Mouse (Mus musculus) limb, embryonic 15.5 days (tissue): ENCODE results near the gene Slit3. TPM values are rescaled to one million over a fixed set of nuclear protein-coding genes. Genes with fewer than 3 reads are reported as not detected.

ENCODE experiments used
- ATAC-seq: fragments of 200-750 bp; cut with Nextera tagmentation; 2 replicates; pipeline ENCODE4 v1.8.0; 2017; ENCODE audit warnings: low read depth, moderate TSS enrichment; ENCODE audit not compliant: insufficient number of reproducible peaks, low FRiP score, low TSS enrichment
- H3K27ac ChIP-seq: fragments of 300-500 bp; sonication (generic); 2 replicates; pipeline ENCODE4 v1.5.1; 2015; ENCODE audit warnings: moderate library complexity, mild to moderate bottlenecking, inconsistent platforms
- H3K27me3 ChIP-seq: fragments of 300-500 bp; sonication (generic); 2 replicates; pipeline ENCODE4 v1.6.1; 2015; ENCODE audit warnings: inconsistent platforms
- H3K36me3 ChIP-seq: fragments of 300-500 bp; sonication (generic); 2 replicates; pipeline ENCODE4 v1.6.1; 2015; ENCODE audit warnings: inconsistent platforms
- H3K4me1 ChIP-seq: fragments of 300-500 bp; sonication (generic); 2 replicates; pipeline ENCODE4 v1.6.1; 2015; ENCODE audit warnings: inconsistent platforms
- H3K4me2 ChIP-seq: fragments of 300-500 bp; sonication (generic); 2 replicates; pipeline ENCODE4 v1.6.1; 2015; ENCODE audit warnings: mild to moderate bottlenecking, inconsistent platforms
- H3K4me3 ChIP-seq: fragments of 300-500 bp; sonication (generic); 2 replicates; pipeline ENCODE4 v1.5.1; 2015; ENCODE audit warnings: mild to moderate bottlenecking, inconsistent platforms
- H3K9ac ChIP-seq: fragments of 300-500 bp; sonication (generic); 2 replicates; pipeline ENCODE4 v1.6.1; 2015; ENCODE audit warnings: inconsistent platforms
- H3K9me3 ChIP-seq: fragments of 300-500 bp; sonication (generic); 2 replicates; pipeline ENCODE4 v1.6.1; 2016; ENCODE audit warnings: inconsistent platforms
- WGBS: fragments of 180-500 bp; shearing (Covaris S2); methylation state at CpG from one replicate; pipeline ENCODE4 v1.1.7; 2015; 5-methylcytosine and 5-hydroxymethylcytosine counted together
- microRNA counts: library from miRNA; unstranded; fragments of <30 nt; microRNA quantifications from one replicate; lab custom pipeline; 2016
- microRNA-seq: library from miRNA; unstranded; fragments of <30 nt; microRNA quantifications from one replicate; pipeline ENCODE4, GENCODE M21; 2016
- polyA plus RNA-seq: library from polyadenylated mRNA; unstranded; fragments of >200 nt; fragmentation: Nextera tagmentation; extraction: Ambion mirVana; gene quantifications from 2 replicates; pipeline ENCODE4 v1.2.1, GENCODE M21; 2015

Gene Slit3
- polyA plus RNA-seq, 1 experiment from 2014 or later = 20.8 TPM

GRCm38 (mm10) chr11:35744571-35744970 is 623.5 kb downstream of the Slit3 start:
- H3K4me2 ChIP-seq = no peak overlapping the region
- no peaks in the 10 kb centered on the region for H3K4me1 ChIP-seq
- H3K9me3 ChIP-seq = no peaks in the 10 kb centered on the region
- no peak overlapping the region for H3K27ac ChIP-seq
- ATAC-seq = no peak
- no peak overlapping the region for H3K9ac ChIP-seq
- WGBS = 88% methylated on average over 6 of the region's 6 CpGs
- H3K36me3 ChIP-seq = no peaks in the 10 kb centered on the region
- no peak overlapping the region for H3K4me3 ChIP-seq
- H3K27me3 ChIP-seq = no peaks in the 10 kb centered on the region

- peaks cover 4% of the 10 kb centered on the region for H3K4me1 ChIP-seq
- no peak overlapping the region for H3K27ac ChIP-seq
- no peak for ATAC-seq
- H3K36me3 ChIP-seq = no peaks in the 10 kb centered on the region
- H3K27me3 ChIP-seq = no peaks in the 10 kb centered on the region
- WGBS = 52% methylated on average over 8 of the region's 8 CpGs
- H3K4me2 ChIP-seq = no peak overlapping the region
- H3K9ac ChIP-seq = no peak overlapping the region
- H3K9me3 ChIP-seq = no peaks in the 10 kb centered on the region
- no peak overlapping the region for H3K4me3 ChIP-seq
These were observed 629.6 kb downstream of the Slit3 start for GRCm38 (mm10) chr11:35750578-35750977.

GRCm38 (mm10) chr11:35754906-35755418 is 633.9 kb downstream of the Slit3 start:
- 75% methylated on average over 4 of the region's 4 CpGs for WGBS
- H3K9ac ChIP-seq = no peak overlapping the region
- ATAC-seq = no peak
- no peaks in the 10 kb centered on the region for H3K9me3 ChIP-seq
- peaks cover 5% of the 10 kb centered on the region for H3K4me1 ChIP-seq
- H3K4me2 ChIP-seq = no peak overlapping the region
- H3K27me3 ChIP-seq = no peaks in the 10 kb centered on the region
- H3K4me3 ChIP-seq = no peak overlapping the region
- H3K27ac ChIP-seq = no peak overlapping the region
- no peaks in the 10 kb centered on the region for H3K36me3 ChIP-seq

DNA sequence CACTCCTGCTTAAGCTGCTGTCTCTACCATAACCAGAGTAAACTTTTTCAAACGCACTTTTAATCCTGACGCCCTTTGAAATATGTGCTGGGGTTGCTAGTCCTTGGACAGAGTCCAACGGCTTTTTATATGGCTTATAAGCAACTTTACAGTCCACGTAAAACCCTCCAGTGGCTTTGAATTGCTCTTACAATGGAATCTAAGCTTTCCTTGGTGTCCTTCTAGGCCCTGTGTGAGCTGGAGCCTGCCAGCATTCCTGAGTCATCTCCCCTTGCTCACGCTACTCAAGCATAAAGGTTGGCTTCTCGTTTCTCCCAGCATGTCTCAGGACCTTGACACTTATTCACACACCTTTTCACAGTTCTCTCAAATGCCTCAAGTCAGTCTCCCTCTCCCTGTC is 634.5 kb downstream of the Slit3 start:
- no peak overlapping the region for H3K27ac ChIP-seq
- no peak overlapping the region for H3K9ac ChIP-seq
- no peaks in the 10 kb centered on the region for H3K36me3 ChIP-seq
- H3K4me1 ChIP-seq = peaks cover 5% of the 10 kb centered on the region
- no peaks in the 10 kb centered on the region for H3K9me3 ChIP-seq
- no peak overlapping the region for H3K4me2 ChIP-seq
- no peak overlapping the region for H3K4me3 ChIP-seq
- 21% methylated on average over 6 of the region's 6 CpGs for WGBS
- no peak for ATAC-seq
- H3K27me3 ChIP-seq = no peaks in the 10 kb centered on the region

DNA sequence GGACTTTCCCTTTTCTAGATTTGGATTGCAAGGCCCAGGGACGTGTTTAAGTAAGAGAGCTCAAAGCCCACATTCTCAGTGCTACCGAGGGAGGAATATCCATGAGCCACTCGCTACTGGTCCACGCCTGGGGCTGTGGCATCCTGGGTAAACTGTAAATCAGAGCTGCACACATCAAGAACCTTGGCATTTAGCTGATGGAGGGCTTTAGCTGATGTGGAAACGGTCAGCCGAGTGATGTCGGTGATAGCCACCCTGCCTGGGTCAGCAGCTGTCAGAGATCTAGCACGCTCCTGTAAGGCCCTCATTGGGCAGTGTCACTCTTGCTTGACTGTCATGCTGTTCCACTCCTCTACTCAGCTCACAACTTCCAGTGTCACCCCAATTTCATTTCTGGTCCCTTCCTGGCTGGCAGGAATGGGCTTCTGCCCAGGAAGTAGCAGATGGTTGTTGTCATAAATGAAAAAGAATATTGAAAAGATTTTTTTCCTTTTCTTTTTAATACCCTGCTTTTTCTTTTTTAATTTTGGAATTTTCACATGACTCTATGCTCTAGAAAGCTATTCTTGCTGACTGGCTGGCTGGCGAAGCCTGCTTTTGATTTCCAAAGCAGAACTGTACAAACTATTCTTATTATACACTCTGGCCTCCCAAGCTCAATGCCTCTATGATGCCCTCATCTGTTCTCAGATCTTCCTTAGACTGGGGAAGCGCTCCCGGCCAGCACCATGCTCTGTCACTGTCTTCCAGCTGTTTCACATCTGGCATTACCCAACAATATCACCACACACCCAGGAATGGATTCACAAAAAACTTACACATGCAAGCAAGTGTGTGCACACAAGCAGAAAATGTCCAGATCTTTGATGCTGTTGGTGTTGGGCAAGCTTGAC is 635.6 kb downstream of the Slit3 start:
- Histone ChIP-seq H3K9ac (no peak overlapping the region), H3K36me3 (no peaks in the 10 kb centered on the region), H3K4me3 (no peak overlapping the region), H3K4me2 (no peak overlapping the region), H3K9me3 (no peaks in the 10 kb centered on the region), H3K4me1 (peaks cover 5% of the 10 kb centered on the region), H3K27ac (no peak overlapping the region), H3K27me3 (no peaks in the 10 kb centered on the region)
- ATAC-seq = no peak
- WGBS = 77% methylated on average over 11 of the region's 11 CpGs

MicroRNAs within 50 kb of the gene (microRNA counts, 519-probe panel; counts per million panel counts)
- 3,619 counts per million, percentile 85 among the panel's probes with 10 or more counts for microRNA mmu-miR-218 (lab: Ali Mortazavi, UCI)

Small RNA genes within 50 kb of the gene (microRNA-seq; reads per million reads assigned to microRNA genes)
- gene Mir218-2 = 39.7 reads per million, percentile 38 among the genes with 10 or more reads in this experiment
